Mouse (Mus musculus) layer of hippocampus, adult 9-11 months (tissue): ENCODE data around the gene Adsl.
"Not testable (repeated sequence)": the region's sequence is repeated elsewhere in the genome, so short reads cannot be mapped to it uniquely, and the experiment has no call there.

Experiments
- DNase-seq: peaks from one replicate; pipeline ENCODE4 v3.0.0; 2022

Adsl gene

DNA sequence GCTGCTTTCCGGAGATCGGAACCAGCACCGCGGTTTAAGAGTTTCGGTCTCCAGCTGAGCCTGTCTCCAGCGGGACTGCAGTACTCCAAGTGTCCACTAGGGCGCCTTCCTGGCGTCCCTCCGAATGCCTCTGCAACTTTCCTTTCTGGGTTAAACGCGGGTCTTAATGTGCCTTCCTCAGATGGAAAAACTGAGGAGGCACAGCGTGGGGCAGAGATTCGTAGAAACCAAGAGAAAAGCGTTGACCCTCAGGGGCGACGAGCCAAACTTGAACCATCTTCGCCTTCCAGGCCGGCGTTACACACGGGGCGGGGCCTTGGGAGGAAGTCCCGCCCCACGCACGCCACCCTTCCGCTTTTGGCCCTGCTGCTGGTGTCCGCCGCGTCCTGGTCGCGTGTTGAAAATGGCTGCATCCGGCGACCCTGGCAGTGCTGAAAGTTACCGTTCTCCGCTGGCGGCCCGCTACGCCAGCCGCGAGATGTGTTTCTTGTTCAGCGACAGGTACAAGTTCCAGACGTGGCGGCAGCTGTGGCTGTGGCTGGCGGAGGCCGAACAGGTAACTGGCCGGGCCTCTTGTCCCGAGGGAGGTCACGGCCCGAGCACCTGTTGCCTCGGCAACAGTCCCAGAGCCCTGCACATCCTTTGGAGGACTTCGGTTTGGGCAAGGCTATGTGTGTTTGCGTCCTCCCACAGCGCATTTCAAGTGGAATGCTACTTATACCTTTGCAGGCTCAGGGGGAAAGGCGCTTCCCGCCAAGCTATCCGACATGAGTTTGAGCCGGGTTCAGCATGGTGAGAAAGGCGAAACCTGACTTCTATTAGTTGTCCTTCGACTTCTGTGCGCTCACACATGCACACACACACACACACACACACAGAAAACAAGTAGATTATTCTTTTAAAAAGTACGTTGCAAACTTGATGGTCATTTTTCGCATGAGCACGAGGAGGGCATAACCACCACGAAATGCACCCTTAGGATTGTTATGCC lies at the start of gene Adsl:
TSS of gene Adsl (plus strand) at position 346 of the 991 bp plus-strand sequence.
- peak; percentile 84 for DNase-seq

DNA sequence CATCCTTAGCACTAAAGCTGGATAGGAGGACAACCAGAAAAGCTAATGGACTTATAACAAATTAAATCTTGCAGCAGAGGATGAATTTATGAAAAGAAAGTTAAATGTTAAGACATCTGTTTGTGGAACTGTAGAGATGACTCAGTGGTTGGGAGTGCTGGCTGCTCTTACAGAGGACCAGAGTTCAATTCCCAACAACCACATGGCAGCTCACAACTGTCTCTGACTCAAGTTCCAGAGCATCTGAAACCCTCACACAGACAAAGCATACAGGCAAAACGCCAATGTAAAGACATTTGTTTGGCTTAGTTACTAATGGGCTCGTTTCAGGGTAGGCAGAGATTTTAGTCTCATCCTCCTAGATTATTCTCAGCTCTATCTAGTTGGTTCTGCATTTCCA lies 48.5 kb upstream of the Adsl start:
- no peak for DNase-seq

DNA sequence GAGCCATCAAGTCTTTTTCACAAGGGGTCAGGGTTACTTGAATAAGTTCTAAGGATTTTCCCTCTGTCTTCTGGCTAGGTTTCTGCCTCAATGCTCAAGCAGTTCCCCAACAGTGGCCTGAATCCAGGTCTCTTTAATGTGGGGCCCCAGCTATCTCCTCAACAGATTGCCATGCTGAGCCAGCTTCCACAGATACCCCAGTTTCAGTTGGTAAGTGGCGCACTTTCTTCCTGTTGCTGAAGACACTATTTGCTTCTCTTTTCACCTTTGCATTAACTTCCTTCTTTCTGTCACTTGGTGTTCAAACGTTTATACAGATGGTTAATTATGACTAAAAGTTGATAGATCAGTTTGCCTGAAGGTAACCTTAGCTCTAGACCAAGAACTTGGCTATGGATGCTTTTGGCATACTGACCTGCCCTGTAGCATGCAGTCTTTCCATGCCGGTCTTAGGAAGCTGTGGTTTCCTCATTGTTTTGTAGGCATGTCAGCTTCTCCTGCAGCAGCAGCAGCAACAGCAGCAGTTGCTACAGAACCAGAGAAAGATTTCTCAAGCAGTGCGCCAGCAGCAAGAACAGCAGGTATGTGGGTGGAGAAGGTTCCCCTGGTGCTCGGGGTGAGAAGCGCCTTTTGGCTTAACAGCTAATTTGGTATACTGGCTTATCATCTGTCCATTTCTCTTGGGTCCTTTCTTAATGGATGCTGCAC lies 46.3 kb upstream of the Adsl start:
- peak; percentile 35 for DNase-seq

GRCm38 (mm10) chr15:80904776-80905175 lies 43.5 kb upstream of the Adsl start:
- not testable (repeated sequence) for DNase-seq

DNA sequence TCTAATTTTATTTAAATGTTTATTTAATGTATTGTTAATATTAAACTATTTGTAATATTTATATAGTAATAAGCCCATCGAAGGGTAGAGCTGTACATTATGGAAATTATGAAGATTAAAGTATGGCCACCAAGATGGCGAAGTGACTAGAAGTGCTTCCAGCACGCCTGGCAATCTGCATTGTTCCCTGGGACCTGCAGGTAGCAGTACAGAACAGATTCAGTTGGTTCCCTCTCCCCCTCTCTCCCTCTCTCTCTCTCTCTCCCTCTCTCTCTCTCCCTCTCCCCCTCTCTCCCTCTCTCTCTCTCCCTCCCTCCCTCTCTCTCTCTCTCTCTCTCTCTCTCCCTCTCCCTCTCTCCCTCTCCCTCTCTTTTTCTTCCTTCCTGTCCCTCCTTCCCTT lies 38.1 kb upstream of the Adsl start:
- DNase-seq = no peak

- no peak for DNase-seq
Observed at GRCm38 (mm10) chr15:80910790-80911531, 37.3 kb upstream of the Adsl start.

- DNase-seq = no peak
Observed at GRCm38 (mm10) chr15:80912175-80912574, 36.1 kb upstream of the Adsl start.

DNA sequence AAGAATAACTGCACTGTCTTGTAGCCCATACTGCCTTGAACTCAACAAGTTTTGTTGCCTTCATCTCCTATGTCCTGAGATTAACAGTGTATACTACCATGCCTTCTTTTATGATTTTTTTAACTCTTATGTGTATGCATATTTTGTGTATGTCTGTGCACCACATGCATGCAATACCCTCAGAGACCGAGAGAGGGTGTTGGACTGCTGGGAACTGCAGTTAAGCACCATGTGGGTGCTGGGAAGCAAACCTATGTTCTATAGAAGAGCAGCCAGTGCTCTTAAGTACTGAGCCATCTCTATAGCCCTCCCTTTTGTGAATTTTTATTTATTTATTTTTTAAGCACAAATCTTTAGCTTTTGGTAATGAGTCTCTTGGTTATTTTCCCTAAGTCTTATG lies 34.5 kb upstream of the Adsl start:
- DNase-seq = no peak

DNA sequence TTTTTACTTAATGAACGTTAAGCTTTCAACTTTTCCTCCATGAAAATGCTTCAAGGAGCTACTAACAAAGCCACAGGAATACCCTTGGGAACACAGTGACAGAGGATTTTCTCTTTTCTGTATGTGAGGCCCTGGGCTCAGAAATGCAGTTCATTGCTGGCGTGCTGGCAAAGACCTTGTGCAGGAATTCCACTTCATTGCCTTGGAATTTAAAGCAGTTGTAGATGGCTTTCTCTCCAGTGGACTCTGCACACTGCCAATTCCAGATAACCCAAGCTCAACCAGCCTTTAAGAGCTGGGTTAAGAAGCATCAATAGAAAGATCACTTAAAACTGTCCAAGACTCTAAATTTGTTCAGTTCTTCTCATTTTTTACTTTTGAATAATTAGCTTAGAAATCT lies 32.4 kb upstream of the Adsl start:
- DNase-seq = no peak

DNA sequence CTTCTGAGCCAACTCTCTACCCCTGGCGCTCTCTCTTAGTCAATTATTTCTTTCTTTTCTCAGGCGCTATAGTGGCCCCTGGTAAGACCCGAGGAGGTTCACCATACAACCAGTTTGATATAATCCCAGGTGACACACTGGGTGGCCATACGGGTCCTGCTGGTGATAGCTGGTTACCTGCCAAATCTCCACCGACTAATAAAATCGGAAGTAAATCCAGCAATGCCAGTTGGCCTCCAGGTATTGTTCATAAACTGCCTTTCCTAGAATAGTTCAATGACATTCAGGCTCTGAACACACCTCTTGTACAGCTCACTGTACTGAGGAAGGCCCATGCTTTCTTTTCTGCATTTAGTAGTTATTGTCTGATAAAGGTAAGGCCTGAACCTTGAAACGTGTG lies 31.7 kb upstream of the Adsl start:
- no peak for DNase-seq

DNA sequence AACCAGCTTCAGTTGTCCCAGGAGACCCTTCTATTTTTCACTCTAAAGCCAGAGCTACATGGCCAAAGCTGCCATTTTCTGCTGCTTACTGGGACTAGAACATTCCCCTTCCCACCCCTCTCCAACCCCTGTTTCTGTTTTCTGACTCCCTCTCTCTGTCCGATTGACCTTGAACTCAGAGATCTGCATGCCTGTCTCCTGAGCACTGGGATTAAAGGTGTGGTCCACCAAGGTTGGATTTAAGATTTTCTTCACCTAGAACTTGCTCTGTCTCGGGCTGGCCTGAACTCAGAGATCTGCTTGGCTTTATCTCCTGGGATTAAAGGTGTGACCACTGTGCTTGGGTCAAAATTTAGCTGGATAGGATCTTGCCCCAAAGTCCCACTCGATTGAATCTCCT lies 27.9 kb upstream of the Adsl start:
- DNase-seq = no peak

DNA sequence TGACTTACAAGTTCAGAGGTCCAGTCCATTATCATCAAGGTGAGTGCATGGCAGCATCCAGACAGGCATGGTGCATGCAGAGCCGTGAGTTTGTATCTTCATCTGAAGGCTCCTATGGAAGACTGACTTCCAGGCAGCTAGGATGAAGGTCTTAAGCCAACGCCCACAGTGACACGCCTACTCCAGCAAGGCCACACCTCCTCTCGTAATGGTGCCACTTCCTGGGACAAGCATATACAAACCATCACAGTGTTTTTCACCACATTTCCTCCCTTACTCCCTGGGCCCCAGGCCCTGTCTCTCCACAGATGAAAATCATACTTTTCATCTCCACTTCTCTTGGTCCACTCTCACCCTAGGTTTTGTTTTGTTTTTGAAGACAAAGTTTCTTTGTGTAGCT lies 26.5 kb upstream of the Adsl start:
- DNase-seq = no peak

- no peak for DNase-seq
Observed at GRCm38 (mm10) chr15:80924211-80924610, 24.1 kb upstream of the Adsl start.

DNA sequence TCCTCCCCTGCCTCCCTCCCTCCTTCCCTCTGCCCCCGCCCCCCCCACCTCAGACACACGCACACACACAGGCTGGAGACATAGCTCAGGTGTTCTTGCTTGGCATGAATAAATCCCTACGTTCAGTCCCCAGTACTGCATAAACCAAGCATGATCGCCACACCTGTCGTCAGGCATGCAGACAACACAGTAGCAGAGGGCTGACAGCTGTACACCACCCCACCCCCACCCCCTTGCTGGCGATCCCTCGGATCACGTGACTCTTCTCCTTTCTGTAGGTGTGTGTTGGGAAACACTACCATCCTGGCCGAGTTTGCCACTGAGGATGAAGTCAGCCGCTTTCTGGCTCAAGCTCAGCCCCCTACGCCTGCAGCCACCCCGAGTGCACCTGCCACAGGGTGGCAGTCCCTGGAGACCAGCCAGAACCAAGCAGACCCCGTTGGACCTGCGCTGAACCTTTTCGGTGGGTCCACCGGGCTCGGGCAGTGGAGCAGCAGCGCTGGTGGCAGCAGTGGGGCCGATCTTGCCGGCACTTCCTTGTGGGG lies 19.4 kb upstream of the Adsl start:
- no peak for DNase-seq

- peak; percentile 17 for DNase-seq
Observed at GRCm38 (mm10) chr15:80930048-80930571, 18.2 kb upstream of the Adsl start.

DNA sequence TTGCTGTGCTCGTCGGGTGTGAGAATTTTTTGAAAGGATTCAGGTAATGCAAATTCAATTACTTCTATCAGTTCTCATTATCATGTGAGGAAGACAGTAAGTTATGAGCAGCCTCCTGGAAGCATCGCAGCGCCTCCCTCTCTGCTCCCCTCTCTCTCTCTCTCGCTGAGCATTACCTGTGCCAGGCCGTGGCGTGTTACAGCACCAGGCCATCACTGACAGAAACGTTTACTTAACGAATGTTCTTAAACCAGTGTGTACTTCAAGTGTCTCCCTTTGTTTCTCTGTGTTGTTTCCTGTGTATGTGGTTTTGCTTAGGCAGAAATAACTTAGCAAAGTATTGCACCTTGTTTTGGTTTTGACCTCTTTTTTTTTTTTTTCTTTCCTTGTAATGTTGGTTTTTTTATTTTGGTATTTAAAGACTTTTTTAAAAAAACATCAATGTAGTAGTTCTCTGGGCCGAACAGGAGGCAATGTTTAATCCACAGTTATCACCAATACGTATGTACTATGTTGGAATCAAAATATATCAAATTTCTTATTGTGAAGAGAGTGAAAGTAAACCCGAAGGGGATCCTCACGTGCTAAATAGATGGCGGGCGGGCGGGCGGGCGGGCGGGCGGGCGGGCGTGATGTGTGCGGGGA lies 17.5 kb upstream of the Adsl start:
- not testable (repeated sequence) for DNase-seq

GRCm38 (mm10) chr15:80931345-80931960 lies 16.8 kb upstream of the Adsl start:
- DNase-seq = no peak

DNA sequence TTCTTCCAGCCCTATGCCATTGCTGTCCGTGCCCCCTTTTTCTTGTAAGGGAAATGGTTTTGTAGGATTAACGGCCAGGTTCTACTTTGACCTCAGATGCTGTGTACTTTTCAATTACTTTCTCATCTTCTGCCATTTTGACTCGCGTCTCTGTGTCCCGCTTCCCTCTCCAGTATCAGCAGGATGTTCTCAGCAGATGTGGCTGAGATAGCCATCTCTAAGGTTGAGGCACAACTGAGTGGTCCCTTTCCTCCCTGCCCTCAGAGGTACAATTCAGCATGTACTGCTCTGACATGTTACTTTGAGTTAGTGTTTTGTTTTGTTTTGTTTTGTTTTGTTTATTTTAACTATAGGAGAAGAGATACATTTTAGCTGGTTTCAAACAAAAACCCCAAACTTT lies 13.4 kb upstream of the Adsl start:
- no peak for DNase-seq

DNA sequence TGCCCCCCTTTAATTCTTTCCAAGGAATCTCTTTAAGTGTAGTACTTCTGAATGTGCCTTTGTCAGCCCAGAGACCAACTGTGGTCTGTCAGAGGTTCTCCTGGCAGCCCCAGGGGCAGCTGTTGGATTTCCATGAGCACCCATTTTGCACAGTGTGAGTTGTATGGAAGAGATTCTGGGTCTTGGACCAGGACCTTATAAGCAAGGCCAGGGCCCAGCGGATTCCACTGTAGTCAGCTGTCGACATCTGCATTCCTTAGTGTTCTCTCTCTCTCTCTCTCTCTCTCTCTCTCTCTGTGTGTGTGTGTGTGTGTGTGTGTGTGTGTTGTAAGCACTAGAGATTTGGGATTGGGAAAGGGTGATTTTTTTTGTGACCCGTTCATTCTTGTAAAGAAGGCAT lies 11.6 kb upstream of the Adsl start:
- DNase-seq = no peak

DNA sequence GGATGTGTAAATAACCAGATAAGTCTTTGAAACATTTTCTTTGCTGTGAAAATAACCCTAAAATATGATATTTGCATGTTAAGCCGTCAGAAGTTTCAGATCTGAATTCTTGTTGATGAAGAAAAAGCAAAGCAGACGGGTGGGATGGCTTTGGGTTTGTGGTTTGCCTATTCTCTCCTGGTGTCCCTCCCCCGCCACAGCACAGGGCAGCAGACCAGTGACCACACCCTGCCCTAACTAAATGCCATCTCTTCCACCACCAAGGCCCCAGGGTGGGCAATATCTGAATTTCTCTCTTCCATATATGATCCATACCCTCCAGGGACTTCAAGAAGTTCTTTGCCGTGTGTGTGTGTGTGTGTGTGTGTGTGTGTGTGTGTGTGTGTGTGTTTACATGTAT lies 9.7 kb upstream of the Adsl start:
- DNase-seq = no peak

DNA sequence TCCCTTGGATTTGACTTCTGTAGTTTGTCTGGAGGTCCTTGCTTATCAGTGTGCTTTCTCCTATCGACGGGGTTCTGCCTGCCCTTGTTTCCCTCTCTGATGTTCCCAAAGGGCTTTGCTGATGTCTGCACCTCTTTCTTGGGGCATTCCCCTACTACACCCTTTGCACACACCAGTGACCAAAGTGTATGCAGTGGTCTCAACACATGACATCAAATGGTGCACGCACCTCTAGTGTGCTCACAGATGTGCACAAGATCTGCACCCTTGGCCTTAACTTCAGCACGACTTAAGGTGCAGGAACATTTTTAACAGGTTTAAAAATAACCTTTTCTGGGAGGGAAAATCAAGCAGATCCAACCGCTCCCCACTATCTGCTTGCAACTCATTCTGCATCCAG lies 8.9 kb upstream of the Adsl start:
- no peak for DNase-seq
